Mouse (Mus musculus): ENCODE measurements around the gene Ptprs.

- TF ChIP-seq POLR2A (IDR thresholded peaks at IDR 0.05; ENCODE audit: control insufficient read depth, low read depth, low read length) (peak; percentile 4; the same call in 1 of the 2 replicates), CTCF (IDR thresholded peaks at IDR 0.05; ENCODE audit: control insufficient read depth, insufficient read depth, insufficient replicate concordance, low read depth, low read length) (no peak)
Observed at GRCm38 (mm10) chr17:56511707-56512090, 35.4 kb upstream of the Ptprs start.
